Mouse (Mus musculus): ENCODE measurements at regions not wholly inside any gene's neighbourhood (a gene's known extent, or its start where the extent isn't known, plus 50 kb on each side); places are given as distances from the start of the nearest gene placed in this dataset.

GRCm38 (mm10) chr10:17528846-17529245 is 194.2 kb upstream of the Cited2 start:
- Histone ChIP-seq H3K4me2 (ENCODE audit: low read depth, severe bottlenecking) (no peak overlapping the region), H3K9me3 (ENCODE audit: control insufficient read depth, low read length) (no peaks in the 10 kb centered on the region), H3K27me3 (ENCODE audit: control insufficient read depth, insufficient read depth, low read length) (no peaks in the 10 kb centered on the region), H3K36me3 (ENCODE audit: control insufficient read depth, insufficient read depth, low read length) (no peaks in the 10 kb centered on the region), H3K4me1 (ENCODE audit: control insufficient read depth, insufficient read depth, low read length) (no peaks in the 10 kb centered on the region), H3K27ac (replicated peaks; ENCODE audit: low read depth, low read length) (no peak overlapping the region), H3K9ac (ENCODE audit: low read length) (no peak overlapping the region), H3K4me3 (ENCODE audit: low read depth, low read length) (no peak overlapping the region)
- 75% methylated on average over 6 of the region's 6 CpGs for WGBS
- DNase-seq (ENCODE audit: low spot score) (no peak), ATAC-seq (ENCODE audit: insufficient number of reproducible peaks, low FRiP score, low TSS enrichment, low read depth) (no peak)

GRCm38 (mm10) chr10:17529851-17530509 is 193.0 kb upstream of the Cited2 start:
- DNase-seq (ENCODE audit: low spot score) = no peak
- 88% methylated on average over 4 of the region's 4 CpGs for WGBS
- no peaks in the 10 kb centered on the region for H3K36me3 ChIP-seq (ENCODE audit: control insufficient read depth, insufficient read depth, low read length)
- no peak overlapping the region for H3K4me3 ChIP-seq (ENCODE audit: low read depth, low read length)
- no peak overlapping the region for H3K9ac ChIP-seq (ENCODE audit: low read length)
- no peak overlapping the region for H3K4me2 ChIP-seq (ENCODE audit: low read depth, severe bottlenecking)
- no peak for ATAC-seq (ENCODE audit: insufficient number of reproducible peaks, low FRiP score, low TSS enrichment, low read depth)
- H3K9me3 ChIP-seq (ENCODE audit: control insufficient read depth, low read length) = no peaks in the 10 kb centered on the region
- H3K4me1 ChIP-seq (ENCODE audit: control insufficient read depth, insufficient read depth, low read length) = no peaks in the 10 kb centered on the region
- H3K27ac ChIP-seq (replicated peaks; ENCODE audit: low read depth, low read length) = no peak overlapping the region
- H3K27me3 ChIP-seq (ENCODE audit: control insufficient read depth, insufficient read depth, low read length) = no peaks in the 10 kb centered on the region

DNA sequence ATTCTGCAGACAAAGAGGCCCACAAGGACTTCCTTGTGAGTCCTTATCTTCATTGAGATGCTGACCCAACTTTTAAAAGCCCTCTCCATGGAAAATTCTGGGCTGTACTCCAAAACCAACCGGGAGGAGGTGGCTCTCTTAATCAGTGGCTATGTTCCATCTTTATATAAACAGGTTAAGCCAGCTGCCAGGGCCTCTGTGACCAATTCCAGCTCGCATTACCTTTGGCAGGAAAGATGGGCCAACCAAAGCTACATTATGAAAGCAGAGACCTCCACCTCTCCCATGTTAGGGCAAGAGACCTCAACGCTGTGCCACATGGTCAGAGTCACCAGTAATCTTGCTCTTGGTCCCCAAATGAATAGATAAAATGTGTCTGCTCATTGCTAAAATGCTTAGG is 192.0 kb upstream of the Cited2 start:
- Histone ChIP-seq H3K36me3 (ENCODE audit: control insufficient read depth, insufficient read depth, low read length) (no peaks in the 10 kb centered on the region), H3K4me1 (ENCODE audit: control insufficient read depth, insufficient read depth, low read length) (no peaks in the 10 kb centered on the region), H3K4me2 (ENCODE audit: low read depth, severe bottlenecking) (no peak overlapping the region), H3K9ac (ENCODE audit: low read length) (no peak overlapping the region), H3K4me3 (ENCODE audit: low read depth, low read length) (no peak overlapping the region), H3K27ac (replicated peaks; ENCODE audit: low read depth, low read length) (no peak overlapping the region), H3K9me3 (ENCODE audit: control insufficient read depth, low read length) (no peaks in the 10 kb centered on the region), H3K27me3 (ENCODE audit: control insufficient read depth, insufficient read depth, low read length) (no peaks in the 10 kb centered on the region)
- DNase-seq (ENCODE audit: low spot score) = no peak
- ATAC-seq (ENCODE audit: insufficient number of reproducible peaks, low FRiP score, low TSS enrichment, low read depth) = no peak
- 82% methylated on average over 3 of the region's 3 CpGs for WGBS

- H3K9ac ChIP-seq (ENCODE audit: low read length) = no peak overlapping the region
- ATAC-seq (ENCODE audit: insufficient number of reproducible peaks, low FRiP score, low TSS enrichment, low read depth) (no peak), DNase-seq (ENCODE audit: low spot score) (no peak)
- H3K27ac ChIP-seq (replicated peaks; ENCODE audit: low read depth, low read length) = no peak overlapping the region
- H3K9me3 ChIP-seq (ENCODE audit: control insufficient read depth, low read length) = no peaks in the 10 kb centered on the region
- no peak overlapping the region for H3K4me3 ChIP-seq (ENCODE audit: low read depth, low read length)
- H3K4me2 ChIP-seq (ENCODE audit: low read depth, severe bottlenecking) = no peak overlapping the region
- H3K4me1 ChIP-seq (ENCODE audit: control insufficient read depth, insufficient read depth, low read length) = no peaks in the 10 kb centered on the region
- WGBS = 89% methylated on average over 6 of the region's 6 CpGs
- no peaks in the 10 kb centered on the region for H3K36me3 ChIP-seq (ENCODE audit: control insufficient read depth, insufficient read depth, low read length)
- H3K27me3 ChIP-seq (ENCODE audit: control insufficient read depth, insufficient read depth, low read length) = no peaks in the 10 kb centered on the region
Observed at GRCm38 (mm10) chr10:17538944-17539533, 184.0 kb upstream of the Cited2 start.

DNA sequence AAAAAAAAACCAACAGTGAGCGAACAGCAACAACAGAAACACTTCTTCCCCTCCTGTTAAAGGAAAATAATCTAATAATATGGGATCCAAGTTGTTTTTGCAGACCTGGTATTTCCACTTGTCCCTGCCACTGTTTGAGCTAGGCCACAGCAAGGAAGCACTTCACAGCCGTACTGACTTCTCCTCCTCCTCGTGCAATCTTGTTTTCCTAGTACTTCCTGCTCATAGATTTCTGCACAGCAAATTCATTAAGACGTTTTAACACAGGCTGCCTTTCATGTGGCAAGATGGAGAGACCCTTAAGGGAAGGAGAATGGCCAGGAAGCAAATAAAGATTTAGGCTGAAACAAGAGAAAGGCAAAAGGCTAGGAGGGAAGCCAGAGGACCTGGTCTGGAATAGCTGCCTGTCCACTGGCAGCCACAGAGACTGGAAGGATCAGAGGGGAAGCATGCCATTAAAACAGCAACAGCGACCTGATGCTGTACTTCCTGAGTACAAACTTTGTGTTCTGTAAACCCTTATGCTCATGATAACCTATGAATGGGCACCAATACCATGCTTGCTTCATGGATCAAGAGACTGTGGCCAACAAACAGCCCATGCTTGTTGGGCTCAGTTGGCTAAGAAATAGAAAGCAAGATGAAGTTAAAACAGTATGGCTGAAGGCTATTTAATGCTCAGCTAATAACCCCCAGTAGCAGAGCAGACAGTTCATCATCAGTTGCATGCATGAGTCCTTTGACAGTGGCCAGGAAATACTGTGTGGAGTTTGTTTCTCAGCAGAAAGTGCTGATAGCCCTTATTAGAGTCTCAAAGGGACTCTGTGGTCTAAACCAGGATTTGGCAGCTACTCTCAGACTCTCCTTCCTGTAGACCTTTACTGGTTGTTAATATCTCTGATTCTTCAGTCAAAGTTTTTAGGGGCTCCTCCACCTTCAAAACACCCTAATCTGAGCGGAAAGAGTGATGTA is 182.3 kb upstream of the Cited2 start:
- Histone ChIP-seq H3K4me3 (ENCODE audit: low read depth, low read length) (no peak overlapping the region), H3K4me2 (ENCODE audit: low read depth, severe bottlenecking) (no peak overlapping the region), H3K4me1 (ENCODE audit: control insufficient read depth, insufficient read depth, low read length) (no peaks in the 10 kb centered on the region), H3K27me3 (ENCODE audit: control insufficient read depth, insufficient read depth, low read length) (no peaks in the 10 kb centered on the region), H3K9ac (ENCODE audit: low read length) (no peak overlapping the region), H3K36me3 (ENCODE audit: control insufficient read depth, insufficient read depth, low read length) (no peaks in the 10 kb centered on the region), H3K27ac (replicated peaks; ENCODE audit: low read depth, low read length) (no peak overlapping the region), H3K9me3 (ENCODE audit: control insufficient read depth, low read length) (no peaks in the 10 kb centered on the region)
- DNase-seq (ENCODE audit: low spot score) = no peak
- WGBS = 52% methylated on average over 6 of the region's 6 CpGs
- no peak for ATAC-seq (ENCODE audit: insufficient number of reproducible peaks, low FRiP score, low TSS enrichment, low read depth)

GRCm38 (mm10) chr10:17542104-17542846 is 180.7 kb upstream of the Cited2 start:
- Histone ChIP-seq H3K36me3 (ENCODE audit: control insufficient read depth, insufficient read depth, low read length) (no peaks in the 10 kb centered on the region), H3K9ac (ENCODE audit: low read length) (no peak overlapping the region), H3K4me3 (ENCODE audit: low read depth, low read length) (no peak overlapping the region), H3K4me2 (ENCODE audit: low read depth, severe bottlenecking) (no peak overlapping the region), H3K9me3 (ENCODE audit: control insufficient read depth, low read length) (no peaks in the 10 kb centered on the region), H3K27me3 (ENCODE audit: control insufficient read depth, insufficient read depth, low read length) (no peaks in the 10 kb centered on the region), H3K27ac (replicated peaks; ENCODE audit: low read depth, low read length) (no peak overlapping the region), H3K4me1 (ENCODE audit: control insufficient read depth, insufficient read depth, low read length) (no peaks in the 10 kb centered on the region)
- DNase-seq (ENCODE audit: low spot score) (no peak), ATAC-seq (ENCODE audit: insufficient number of reproducible peaks, low FRiP score, low TSS enrichment, low read depth) (no peak)
- 92% methylated on average over 8 of the region's 8 CpGs for WGBS

DNA sequence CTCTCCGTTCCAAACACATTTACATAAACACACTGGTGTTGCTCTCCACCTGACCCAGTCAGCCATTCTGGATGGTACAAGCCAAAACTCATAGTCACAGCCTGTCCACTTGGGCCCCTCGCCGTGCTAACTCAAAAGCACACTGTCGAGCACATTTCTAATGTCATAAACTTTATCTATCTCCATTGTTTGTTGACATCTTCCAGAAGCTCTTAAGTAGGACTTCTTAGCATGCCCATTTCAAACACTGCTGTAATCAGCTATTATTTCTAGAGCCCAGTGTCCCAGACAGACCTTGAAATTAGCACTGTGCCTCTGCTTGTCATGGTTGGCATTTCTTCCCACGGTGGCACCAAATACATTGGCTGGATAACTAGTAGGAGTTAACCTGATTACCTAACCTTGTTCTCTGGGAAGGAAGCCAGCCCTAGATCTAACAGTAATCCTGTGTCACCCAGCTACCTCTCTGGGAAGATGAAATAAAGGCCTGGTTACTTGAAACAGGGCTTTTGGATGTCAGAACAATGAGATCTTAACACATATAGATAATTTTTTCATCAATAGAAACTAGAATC is 180.1 kb upstream of the Cited2 start:
- Histone ChIP-seq H3K4me3 (ENCODE audit: low read depth, low read length) (no peak overlapping the region), H3K9me3 (ENCODE audit: control insufficient read depth, low read length) (no peaks in the 10 kb centered on the region), H3K9ac (ENCODE audit: low read length) (no peak overlapping the region), H3K27ac (replicated peaks; ENCODE audit: low read depth, low read length) (no peak overlapping the region), H3K27me3 (ENCODE audit: control insufficient read depth, insufficient read depth, low read length) (no peaks in the 10 kb centered on the region), H3K4me1 (ENCODE audit: control insufficient read depth, insufficient read depth, low read length) (no peaks in the 10 kb centered on the region), H3K4me2 (ENCODE audit: low read depth, severe bottlenecking) (no peak overlapping the region), H3K36me3 (ENCODE audit: control insufficient read depth, insufficient read depth, low read length) (no peaks in the 10 kb centered on the region)
- 86% methylated on average over 5 of the region's 5 CpGs for WGBS
- no peak for ATAC-seq (ENCODE audit: insufficient number of reproducible peaks, low FRiP score, low TSS enrichment, low read depth)
- no peak for DNase-seq (ENCODE audit: low spot score)

DNA sequence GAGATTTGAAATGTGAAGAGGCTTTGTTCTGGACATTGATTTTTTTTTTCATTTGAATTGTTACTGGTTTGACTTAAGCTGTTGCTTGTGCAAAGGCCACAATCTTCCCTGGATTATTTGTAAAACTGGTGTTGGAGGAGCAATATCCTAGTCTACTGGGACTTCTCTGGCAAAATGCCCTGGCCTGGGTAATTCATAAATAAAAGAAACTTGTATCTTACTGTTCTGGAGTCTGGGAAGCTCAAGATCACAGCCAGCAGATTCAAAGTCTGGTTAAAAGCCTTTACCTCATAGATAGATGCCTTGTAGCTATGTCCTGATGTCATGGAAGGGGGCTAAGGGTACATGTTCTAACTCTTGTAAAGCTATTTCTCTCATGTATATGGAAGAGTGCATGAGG is 177.7 kb upstream of the Cited2 start:
- Histone ChIP-seq H3K27me3 (ENCODE audit: control insufficient read depth, insufficient read depth, low read length) (no peaks in the 10 kb centered on the region), H3K4me1 (ENCODE audit: control insufficient read depth, insufficient read depth, low read length) (no peaks in the 10 kb centered on the region), H3K9ac (ENCODE audit: low read length) (no peak overlapping the region), H3K36me3 (ENCODE audit: control insufficient read depth, insufficient read depth, low read length) (no peaks in the 10 kb centered on the region), H3K27ac (replicated peaks; ENCODE audit: low read depth, low read length) (no peak overlapping the region), H3K4me2 (ENCODE audit: low read depth, severe bottlenecking) (no peak overlapping the region), H3K9me3 (ENCODE audit: control insufficient read depth, low read length) (no peaks in the 10 kb centered on the region), H3K4me3 (ENCODE audit: low read depth, low read length) (no peak overlapping the region)
- no peak for ATAC-seq (ENCODE audit: insufficient number of reproducible peaks, low FRiP score, low TSS enrichment, low read depth)
- no peak for DNase-seq (ENCODE audit: low spot score)
